Mouse (Mus musculus): ENCODE measurements around the gene Dnajc13. TPM values are rescaled to one million over a fixed set of nuclear protein-coding genes. Genes with fewer than 3 reads are reported as not detected.

Gene Dnajc13
- 100 to 1,000 TPM in 1 of 2 experiments, 10 to 100 TPM in 1; 94.5 to 100 TPM for total RNA-seq (2023)

DNA sequence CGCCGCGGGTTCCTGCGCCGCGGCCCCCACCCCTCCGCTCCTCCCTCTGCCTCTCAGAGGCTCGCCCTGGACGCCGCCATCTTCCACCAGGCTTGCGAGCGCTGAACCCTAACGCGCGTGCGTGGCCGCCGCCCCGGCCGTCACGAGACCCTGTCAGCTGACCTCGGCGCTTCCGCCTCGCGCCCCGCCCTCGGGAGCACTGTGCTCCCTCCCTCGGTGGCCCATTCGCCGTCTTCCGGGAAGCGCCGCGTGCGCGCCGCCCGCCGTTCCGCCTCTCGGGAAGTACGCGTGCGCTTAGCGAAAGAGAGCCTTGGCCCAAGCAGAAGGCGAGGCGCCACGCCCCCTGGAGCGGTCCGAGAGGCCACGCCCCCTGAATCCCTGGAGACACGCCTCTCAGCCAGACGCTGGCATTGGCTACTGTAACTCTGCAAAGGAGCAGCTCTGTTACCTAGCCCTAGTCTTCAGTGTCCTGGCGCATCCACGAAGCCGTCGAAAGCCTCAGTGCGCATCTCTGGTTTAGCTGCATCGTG lies at the start of gene Dnajc13:
TSS of gene Dnajc13 (minus strand) at position 108 of the 530 bp plus-strand sequence.

DNA sequence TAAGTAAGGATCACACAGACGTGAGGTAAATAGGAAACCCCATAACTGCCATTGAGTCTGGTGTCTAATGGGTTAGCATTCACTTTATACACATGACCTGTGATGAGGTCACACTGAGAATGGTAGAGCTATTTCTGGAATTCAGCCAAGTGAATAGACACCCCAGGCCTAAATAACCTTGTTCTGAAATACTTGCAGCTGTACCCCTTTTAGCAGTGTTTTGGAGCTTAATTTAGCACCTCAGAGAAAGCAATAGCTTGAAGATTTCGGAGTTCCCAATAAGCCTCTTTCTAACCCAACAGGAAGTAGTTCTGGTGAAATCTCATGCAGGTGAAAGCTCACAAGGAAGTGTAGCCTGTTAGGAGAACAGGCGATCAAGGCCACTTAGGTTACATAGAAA lies 135.9 kb downstream of the Dnajc13 start, which contains the start of gene Ackr4:
TSS of gene Ackr4 (minus strand) at position 101 of the 400 bp plus-strand sequence.

Other genes with a start within 250 kb of the Dnajc13 start
- gene Gm28305, start 222.3 kb downstream of the Dnajc13 start, total RNA-seq (2023), result not detected
- 10 to 100 TPM; 29.5 to 31.3 TPM for gene Uba5, start 199.8 kb downstream of the Dnajc13 start, total RNA-seq (2023)
- 10 to 100 TPM; 18.3 to 19.2 TPM for gene Acad11, start 199.6 kb downstream of the Dnajc13 start, total RNA-seq (2023)
- not detected for gene Ackr4, start 136.0 kb downstream of the Dnajc13 start, total RNA-seq (2023)
- gene Acpp, start 74.8 kb upstream of the Dnajc13 start, total RNA-seq (2023), result 1 to 10 TPM; 4.7 to 5.4 TPM

All from B cell, adult 67 days (primary cell).